Mouse (Mus musculus) limb, embryonic 13.5 days (tissue): ENCODE measurements around the gene Hbq1b. TPM values are rescaled to one million over a fixed set of nuclear protein-coding genes. Genes with fewer than 3 reads are reported as not detected.

Experiments used
- ATAC-seq: fragments of 200-750 bp; cut with Nextera tagmentation; 2 replicates; pipeline ENCODE4 v1.8.0; 2017; ENCODE audit warnings: low read depth, moderate number of reproducible peaks, moderate TSS enrichment; ENCODE audit not compliant: low FRiP score
- H3K27ac ChIP-seq: fragments of 300-500 bp; sonication (generic); 2 replicates; pipeline ENCODE4 v1.5.1; 2015; ENCODE audit warnings: inconsistent platforms, mild to moderate bottlenecking, moderate library complexity
- H3K27me3 ChIP-seq: fragments of 300-500 bp; sonication (generic); 2 replicates; pipeline ENCODE4 v1.6.1; 2015; ENCODE audit warnings: mild to moderate bottlenecking, inconsistent platforms
- H3K36me3 ChIP-seq: fragments of 300-500 bp; sonication (generic); 2 replicates; pipeline ENCODE4 v1.6.1; 2015; ENCODE audit warnings: inconsistent platforms, mild to moderate bottlenecking, moderate library complexity
- H3K4me1 ChIP-seq: fragments of 300-500 bp; sonication (generic); 2 replicates; pipeline ENCODE4 v1.6.1; 2015; ENCODE audit warnings: inconsistent platforms
- H3K4me2 ChIP-seq: fragments of 300-500 bp; sonication (generic); replicated peaks from 2 replicates; pipeline ENCODE4 v1.6.1; 2015; ENCODE audit warnings: inconsistent platforms, mild to moderate bottlenecking, moderate library complexity
- H3K4me3 ChIP-seq: fragments of 300-500 bp; sonication (generic); 2 replicates; pipeline ENCODE4 v1.5.1; 2015; ENCODE audit warnings: moderate library complexity, mild to moderate bottlenecking, inconsistent platforms
- H3K9ac ChIP-seq: fragments of 300-500 bp; sonication (generic); 2 replicates; pipeline ENCODE4 v1.6.1; 2015; ENCODE audit warnings: mild to moderate bottlenecking, inconsistent platforms
- H3K9me3 ChIP-seq: fragments of 300-500 bp; sonication (generic); 2 replicates; pipeline ENCODE4 v1.6.1; 2016; ENCODE audit warnings: inconsistent platforms
- WGBS: fragments of 180-500 bp; shearing (Covaris S2); methylation state at CpG from one replicate; pipeline ENCODE4 v1.1.7; 2015; 5-methylcytosine and 5-hydroxymethylcytosine counted together
- polyA plus RNA-seq: library from polyadenylated mRNA; unstranded; fragments of >200 nt; fragmentation: Nextera tagmentation; extraction: Ambion mirVana; gene quantifications from 2 replicates; pipeline ENCODE4 v1.2.1, GENCODE M21; 2015

The Hbq1b gene
- polyA plus RNA-seq, 1 experiment from 2014 or later, result 1.8 TPM

GRCm38 (mm10) chr11:32307006-32307405, 20.2 kb downstream of the Hbq1b start:
- WGBS, result 89% methylated on average over 1 of the region's 1 CpGs
- ATAC-seq, result no peak
- H3K9ac ChIP-seq, result no peak overlapping the region
- no peak overlapping the region for H3K27ac ChIP-seq
- H3K4me3 ChIP-seq, result no peak overlapping the region
- no peaks in the 10 kb centered on the region for H3K36me3 ChIP-seq
- H3K4me1 ChIP-seq, result no peaks in the 10 kb centered on the region
- H3K9me3 ChIP-seq, result no peaks in the 10 kb centered on the region
- 0 out of 2 replicates have a peak, but pooled peaks cover 2% of the 10 kb centered on the region for H3K27me3 ChIP-seq
- no peak overlapping the region for H3K4me2 ChIP-seq

GRCm38 (mm10) chr11:32309446-32309845, 22.7 kb downstream of the Hbq1b start:
- no peak overlapping the region for H3K4me3 ChIP-seq
- 58% methylated on average over 4 of the region's 4 CpGs for WGBS
- H3K9me3 ChIP-seq, result no peaks in the 10 kb centered on the region
- H3K4me2 ChIP-seq, result no peak overlapping the region
- no peak overlapping the region for H3K9ac ChIP-seq
- H3K27me3 ChIP-seq, result 0 out of 2 replicates have a peak, but pooled peaks cover 2% of the 10 kb centered on the region
- no peak overlapping the region for H3K27ac ChIP-seq
- no peak for ATAC-seq
- no peaks in the 10 kb centered on the region for H3K36me3 ChIP-seq
- H3K4me1 ChIP-seq, result no peaks in the 10 kb centered on the region

DNA sequence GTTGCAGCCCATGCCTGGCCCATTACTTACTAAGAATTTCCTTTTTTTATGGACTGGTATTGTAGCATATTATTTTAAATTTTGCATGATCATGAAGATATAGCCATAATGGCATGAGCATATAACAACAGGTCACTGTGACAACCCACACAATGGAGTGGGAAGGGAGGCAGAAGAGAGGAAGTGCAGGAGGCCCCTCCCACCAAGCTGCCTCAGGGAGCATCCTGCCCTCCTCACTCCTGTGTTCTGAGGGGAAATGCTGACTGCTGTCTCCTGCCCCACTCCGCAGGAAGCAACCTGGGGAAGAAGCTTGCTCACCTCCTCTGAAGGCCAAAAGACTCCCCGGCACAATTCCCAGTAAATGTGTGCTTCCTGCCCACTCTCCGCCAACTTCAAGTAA, 23.2 kb downstream of the Hbq1b start:
- Histone ChIP-seq H3K36me3 (no peaks in the 10 kb centered on the region), H3K27ac (no peak overlapping the region), H3K4me1 (no peaks in the 10 kb centered on the region), H3K27me3 (0 out of 2 replicates have a peak, but pooled peaks cover 2% of the 10 kb centered on the region), H3K9me3 (no peaks in the 10 kb centered on the region), H3K9ac (no peak overlapping the region), H3K4me2 (no peak overlapping the region), H3K4me3 (no peak overlapping the region)
- ATAC-seq, result no peak
- WGBS, result 66% methylated on average over 3 of the region's 3 CpGs

GRCm38 (mm10) chr11:32316009-32316408, 29.2 kb downstream of the Hbq1b start:
- no peak overlapping the region for H3K9ac ChIP-seq
- no peak for ATAC-seq
- WGBS, result 79% methylated on average over 3 of the region's 3 CpGs

DNA sequence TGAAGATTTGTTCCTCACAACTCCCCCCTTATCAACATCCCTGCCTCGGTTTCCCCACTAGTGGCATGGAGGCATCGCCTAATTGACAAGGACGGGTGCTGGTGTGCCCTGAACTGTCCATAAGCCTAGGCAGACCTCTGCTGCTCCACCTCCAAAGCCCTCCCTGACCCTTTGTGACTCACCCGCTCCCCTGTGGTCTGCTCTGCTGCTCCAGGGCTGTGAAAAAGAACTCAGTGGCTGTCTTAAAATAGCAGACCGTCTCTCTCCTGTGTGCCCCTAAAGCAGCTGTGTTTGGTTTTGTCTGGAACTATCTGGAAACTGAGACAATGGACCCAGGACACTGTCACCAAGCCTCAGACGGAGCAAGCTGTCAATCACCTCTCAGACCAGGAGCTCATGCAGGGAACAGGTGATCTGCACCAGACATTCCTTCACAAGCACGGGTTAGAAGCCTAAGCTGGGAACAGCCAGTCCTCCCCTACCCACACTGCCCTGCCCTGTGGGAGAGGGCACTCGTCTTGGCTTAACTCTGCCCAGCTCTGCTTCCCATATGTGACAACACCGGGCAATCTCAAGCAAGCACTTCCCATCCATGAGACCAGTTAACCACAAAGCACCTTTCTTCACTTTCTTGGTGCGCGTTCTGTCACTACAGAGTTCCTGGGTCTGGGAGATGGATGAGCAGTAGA, 33.9 kb downstream of the Hbq1b start:
- Histone ChIP-seq H3K4me2 (no peak overlapping the region), H3K4me1 (no peaks in the 10 kb centered on the region), H3K4me3 (no peak overlapping the region), H3K27me3 (no peaks in the 10 kb centered on the region), H3K9me3 (no peaks in the 10 kb centered on the region), H3K36me3 (no peaks in the 10 kb centered on the region), H3K9ac (no peak overlapping the region), H3K27ac (no peak overlapping the region)
- ATAC-seq, result peak; percentile 26; the same call in 1 of the 2 replicates
- 68% methylated on average over 11 of the region's 11 CpGs for WGBS

More at GRCm38 (mm10) chr11:32316009-32316408, 29.2 kb downstream of the Hbq1b start:
- Histone ChIP-seq H3K9me3 (no peaks in the 10 kb centered on the region), H3K4me3 (no peak overlapping the region), H3K27ac (no peak overlapping the region), H3K4me2 (no peak overlapping the region), H3K27me3 (no peaks in the 10 kb centered on the region), H3K36me3 (no peaks in the 10 kb centered on the region), H3K4me1 (no peaks in the 10 kb centered on the region)

DNA sequence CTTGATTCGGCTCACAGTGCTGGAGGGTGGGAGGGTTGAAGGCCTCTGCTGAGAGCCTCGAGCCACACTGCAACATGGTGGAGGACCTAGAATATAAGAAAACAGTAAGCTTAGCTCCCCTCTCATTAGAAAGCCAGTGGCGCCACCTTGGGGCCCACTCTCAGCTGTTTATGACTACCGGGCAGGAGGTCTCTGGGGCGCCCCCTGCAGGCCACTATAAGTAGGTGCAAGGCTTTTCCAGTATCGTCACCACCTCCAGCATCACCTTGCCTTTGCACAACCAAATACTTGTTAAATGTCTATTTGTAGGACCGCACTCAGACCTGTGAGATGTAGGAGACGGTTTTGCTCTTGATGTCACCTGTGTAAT, 34.4 kb downstream of the Hbq1b start:
- Histone ChIP-seq H3K27me3 (no peaks in the 10 kb centered on the region), H3K9me3 (no peaks in the 10 kb centered on the region), H3K36me3 (no peaks in the 10 kb centered on the region), H3K9ac (no peak overlapping the region), H3K4me3 (no peak overlapping the region), H3K4me1 (no peaks in the 10 kb centered on the region), H3K4me2 (no peak overlapping the region), H3K27ac (no peak overlapping the region)
- no peak for ATAC-seq
- 44% methylated on average over 8 of the region's 8 CpGs for WGBS

GRCm38 (mm10) chr11:32324609-32325008, 37.8 kb downstream of the Hbq1b start:
- H3K4me3 ChIP-seq, result peak overlapping the region; percentile 8; the same call in 1 of the 2 replicates
- no peaks in the 10 kb centered on the region for H3K36me3 ChIP-seq
- H3K27ac ChIP-seq, result no peak overlapping the region
- no peaks in the 10 kb centered on the region for H3K4me1 ChIP-seq
- no peaks in the 10 kb centered on the region for H3K9me3 ChIP-seq
- WGBS, result 10% methylated on average over 15 of the region's 15 CpGs
- peak overlapping the region; percentile 49 for H3K4me2 ChIP-seq
- H3K9ac ChIP-seq, result no peak overlapping the region
- peak; percentile 79 for ATAC-seq
- H3K27me3 ChIP-seq, result no peaks in the 10 kb centered on the region

GRCm38 (mm10) chr11:32331075-32331474, 44.3 kb downstream of the Hbq1b start:
- no peak overlapping the region for H3K9ac ChIP-seq
- ATAC-seq, result no peak
- H3K4me1 ChIP-seq, result no peaks in the 10 kb centered on the region
- WGBS, result 76% methylated on average over 6 of the region's 6 CpGs
- H3K36me3 ChIP-seq, result no peaks in the 10 kb centered on the region
- H3K4me2 ChIP-seq, result no peak overlapping the region
- no peaks in the 10 kb centered on the region for H3K9me3 ChIP-seq
- H3K27ac ChIP-seq, result no peak overlapping the region
- H3K27me3 ChIP-seq, result no peaks in the 10 kb centered on the region
- H3K4me3 ChIP-seq, result no peak overlapping the region

GRCm38 (mm10) chr11:32331861-32332260, 45.1 kb downstream of the Hbq1b start:
- Histone ChIP-seq H3K36me3 (no peaks in the 10 kb centered on the region), H3K4me2 (no peak overlapping the region), H3K4me3 (no peak overlapping the region), H3K27me3 (no peaks in the 10 kb centered on the region), H3K27ac (no peak overlapping the region), H3K9me3 (no peaks in the 10 kb centered on the region), H3K4me1 (no peaks in the 10 kb centered on the region), H3K9ac (no peak overlapping the region)
- ATAC-seq, result no peak
- WGBS, result 62% methylated on average over 5 of the region's 5 CpGs

GRCm38 (mm10) chr11:32333235-32333634, 46.5 kb downstream of the Hbq1b start:
- no peak overlapping the region for H3K27ac ChIP-seq
- H3K9me3 ChIP-seq, result no peaks in the 10 kb centered on the region
- H3K9ac ChIP-seq, result no peak overlapping the region
- no peak for ATAC-seq
- no peaks in the 10 kb centered on the region for H3K27me3 ChIP-seq
- no peak overlapping the region for H3K4me2 ChIP-seq
- WGBS, result 81% methylated on average over 2 of the region's 2 CpGs
- no peaks in the 10 kb centered on the region for H3K36me3 ChIP-seq
- H3K4me1 ChIP-seq, result no peaks in the 10 kb centered on the region
- H3K4me3 ChIP-seq, result no peak overlapping the region

DNA sequence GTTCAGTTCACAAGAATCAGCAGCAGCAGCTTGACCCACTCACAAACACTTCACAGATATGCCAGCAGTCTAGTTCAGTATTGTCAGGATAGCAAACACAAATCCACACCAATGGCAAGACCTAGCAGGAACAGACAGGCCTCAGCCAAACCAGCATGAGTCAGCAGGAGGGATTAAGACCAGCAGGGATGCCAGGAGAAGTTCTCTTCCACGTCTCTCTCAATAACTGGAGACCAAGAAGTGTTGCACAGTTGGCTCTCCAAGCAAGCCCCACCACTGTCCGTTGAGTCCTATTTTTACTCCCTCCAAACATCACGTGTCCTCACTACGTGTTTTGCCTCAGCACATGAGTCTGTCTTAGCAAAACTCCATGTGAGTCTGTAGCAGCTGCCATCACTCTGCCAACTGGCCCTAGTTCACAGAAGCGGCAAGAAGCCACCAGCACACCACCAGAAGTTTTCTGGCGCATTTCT, 49.7 kb downstream of the Hbq1b start:
- Histone ChIP-seq H3K4me2 (no peak overlapping the region), H3K4me1 (peaks cover 6% of the 10 kb centered on the region; the same call in 1 of the 2 replicates), H3K4me3 (no peak overlapping the region), H3K27me3 (no peaks in the 10 kb centered on the region), H3K27ac (no peak overlapping the region), H3K9ac (no peak overlapping the region), H3K36me3 (no peaks in the 10 kb centered on the region), H3K9me3 (no peaks in the 10 kb centered on the region)
- ATAC-seq, result no peak
- 84% methylated on average over 6 of the region's 6 CpGs for WGBS
